Mouse (Mus musculus) E14TG2a.4 (cell line): ENCODE results near the gene Ift88.

Source experiments
- CTCF ChIP-seq: conservative IDR thresholded peaks from 2 replicates; pipeline ENCODE4 v1.5.1; 2014; ENCODE audit warnings: low read length
- POU5F1 ChIP-seq: IDR thresholded peaks from 2 replicates; pipeline ENCODE4 v1.6.1; 2014; ENCODE audit warnings: low read length, borderline replicate concordance

DNA sequence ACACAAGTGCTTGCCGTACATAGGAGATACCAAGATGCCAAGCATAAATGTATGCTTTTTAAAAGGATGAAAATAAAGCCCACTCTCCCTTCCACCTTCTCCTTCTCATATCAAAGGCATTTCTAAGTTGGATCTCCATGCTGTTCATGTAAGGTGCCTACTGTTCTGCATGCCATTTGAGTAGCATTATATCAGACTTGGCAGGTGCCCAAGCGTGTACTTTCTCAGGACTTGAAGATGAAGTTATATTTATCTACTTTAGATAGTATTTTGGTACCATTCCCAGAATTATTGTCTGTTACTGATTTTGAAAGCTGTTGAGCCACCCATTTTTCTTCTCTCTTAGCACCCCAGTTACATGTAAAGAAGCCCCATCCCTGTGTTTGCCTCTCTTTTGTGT, 51.2 kb downstream of the Ift88 start:
- TF ChIP-seq CTCF (no peak), POU5F1 (no peak)
